Mouse (Mus musculus): Measurements from ENCODE around the gene Fgfr2.
A peak's percentile ranks its signal among the peaks of the same experiment; 100 is the strongest.

Fgfr2 gene

GRCm38 (mm10) chr7:130303464-130303863, 2819.7 kb downstream of the Fgfr2 start:
- no peak for DNase-seq (ENCODE audit: low read depth in 2 of 2, low spot score in 2 of 2)

- DNase-seq (ENCODE audit: low read depth in 2 of 2, low spot score in 2 of 2), result no peak
These were observed 2822.5 kb downstream of the Fgfr2 start for GRCm38 (mm10) chr7:130300606-130301005.

GRCm38 (mm10) chr7:130298926-130299594, 2824.1 kb downstream of the Fgfr2 start:
- DNase-seq (ENCODE audit: low read depth in 2 of 2, low spot score in 2 of 2), result no peak

GRCm38 (mm10) chr7:130291179-130291578, 2832.0 kb downstream of the Fgfr2 start:
- no peak for DNase-seq (ENCODE audit: low read depth in 2 of 2, low spot score in 2 of 2)

DNA sequence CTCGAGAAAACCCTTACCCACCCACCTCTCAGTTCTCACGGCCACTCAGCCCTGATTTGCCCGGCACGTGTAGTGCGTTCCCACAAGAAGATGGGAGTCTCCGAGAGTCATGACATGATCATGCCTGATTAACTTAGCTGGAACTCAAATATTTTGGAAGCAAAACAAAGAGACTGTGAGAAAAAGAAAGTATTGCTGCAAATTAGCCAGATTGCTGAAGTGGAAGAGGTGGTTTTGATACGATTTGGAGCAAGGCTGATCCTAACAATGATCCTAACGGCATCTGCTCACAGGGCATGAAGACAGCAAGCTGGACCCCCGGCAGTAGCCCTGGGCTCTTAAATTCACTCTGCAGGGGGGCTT, 2833.7 kb downstream of the Fgfr2 start:
- no peak for DNase-seq (ENCODE audit: low read depth in 2 of 2, low spot score in 2 of 2)

GRCm38 (mm10) chr7:130288719-130289427, 2834.3 kb downstream of the Fgfr2 start:
- DNase-seq (ENCODE audit: low read depth in 2 of 2, low spot score in 2 of 2), result no peak

GRCm38 (mm10) chr7:130288248-130288647, 2834.9 kb downstream of the Fgfr2 start:
- DNase-seq (ENCODE audit: low read depth in 2 of 2, low spot score in 2 of 2), result no peak

- no peak for DNase-seq (ENCODE audit: low read depth in 2 of 2, low spot score in 2 of 2)
These were observed 2844.1 kb downstream of the Fgfr2 start for GRCm38 (mm10) chr7:130278738-130279705.

DNA sequence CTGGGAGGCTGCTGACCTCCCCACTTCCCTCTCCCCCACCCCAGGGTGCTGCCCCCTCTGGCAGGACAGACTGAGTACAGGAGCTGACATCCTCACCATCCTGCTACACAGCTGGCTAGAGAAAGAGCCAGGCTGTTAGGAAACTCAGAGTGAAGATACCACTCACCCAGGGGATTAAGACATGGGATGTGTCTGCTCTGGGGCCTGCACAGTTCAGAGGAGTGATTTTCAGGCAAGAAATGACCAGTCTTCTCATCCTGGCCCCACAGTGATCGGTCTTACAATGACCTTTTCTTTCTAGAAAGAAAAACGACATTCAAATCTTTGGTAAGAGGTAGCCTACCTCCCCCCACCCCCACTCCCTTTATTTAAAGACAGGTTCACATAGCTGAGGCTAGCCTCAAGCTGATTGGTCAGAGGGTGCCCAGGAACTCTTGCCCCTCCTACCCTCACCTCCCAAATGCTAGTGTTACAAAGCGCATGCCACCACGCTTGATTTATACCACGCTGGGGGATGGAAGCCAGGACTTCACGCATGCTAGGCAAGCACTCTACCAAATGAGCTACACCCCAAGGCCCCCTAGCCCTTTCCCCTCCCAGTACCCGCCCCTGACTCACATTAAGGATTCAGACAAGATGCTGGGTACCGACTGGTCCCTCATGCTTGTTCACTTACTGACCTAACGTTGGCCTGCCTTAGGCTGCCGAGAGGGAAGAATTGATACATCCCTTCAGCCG, 2845.0 kb downstream of the Fgfr2 start:
- no peak for DNase-seq (ENCODE audit: low read depth in 2 of 2, low spot score in 2 of 2)

- peak in 1 of 2 experiments; percentile 20 for DNase-seq (ENCODE audit: low read depth in 2 of 2, low spot score in 2 of 2)
These were observed 2849.9 kb downstream of the Fgfr2 start for GRCm38 (mm10) chr7:130273265-130273664.

DNA sequence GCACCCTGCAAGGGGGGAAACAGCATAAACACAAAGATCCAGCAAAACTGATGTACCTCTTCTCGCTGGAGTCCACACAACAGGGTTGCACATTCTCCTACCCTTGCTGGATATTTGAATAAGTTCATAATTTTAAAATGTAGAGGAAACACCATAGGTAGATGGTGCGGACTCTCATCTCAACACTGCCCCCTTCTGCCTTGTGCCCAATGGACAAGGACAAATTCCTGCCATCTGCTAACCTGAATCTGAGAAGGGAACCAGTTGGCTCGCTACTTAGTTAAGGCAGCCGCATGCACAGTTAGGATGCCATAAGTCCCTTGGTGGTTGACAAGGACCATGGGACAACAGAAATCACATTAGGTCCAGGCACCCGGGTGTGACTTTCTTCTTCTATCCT, 2852.3 kb downstream of the Fgfr2 start:
- DNase-seq (ENCODE audit: low read depth in 2 of 2, low spot score in 2 of 2), result no peak

DNA sequence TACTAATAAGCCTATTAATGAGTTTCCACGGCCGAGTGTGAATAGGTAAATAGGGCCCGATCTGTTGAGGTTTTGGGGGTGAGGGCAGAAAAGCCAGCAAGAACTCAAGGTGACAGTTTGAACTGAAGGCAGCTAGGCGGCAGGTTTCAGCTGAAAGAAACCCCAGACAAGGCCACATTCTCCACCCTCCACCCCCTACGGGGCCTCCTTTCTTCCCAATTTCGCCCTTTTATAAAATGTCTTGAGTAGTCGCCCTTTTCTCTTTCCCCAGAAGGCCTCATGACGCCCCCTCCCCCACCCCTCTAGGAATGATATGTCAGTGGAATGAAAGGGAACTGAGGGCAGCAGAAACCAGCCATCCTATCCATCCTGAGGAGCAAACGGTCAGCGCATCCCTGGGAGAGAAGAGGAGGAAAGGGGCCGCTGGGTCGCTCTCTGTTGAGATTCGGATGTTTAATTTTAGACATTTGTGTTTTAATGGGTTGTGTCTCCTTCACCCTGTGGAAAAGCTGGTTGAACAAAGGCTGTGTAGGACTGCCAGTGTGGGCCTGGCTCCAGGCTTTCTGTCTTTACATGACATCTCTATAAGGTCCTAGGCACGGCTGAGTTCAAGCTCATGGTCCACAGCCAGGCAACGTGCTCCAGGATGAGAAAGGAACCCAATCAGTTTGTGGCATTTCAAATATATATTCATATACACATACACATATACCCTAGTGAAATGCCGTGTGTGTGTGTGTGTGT, 2853.9 kb downstream of the Fgfr2 start:
- no peak for DNase-seq (ENCODE audit: low read depth in 2 of 2, low spot score in 2 of 2)

GRCm38 (mm10) chr7:130267099-130267498, 2856.1 kb downstream of the Fgfr2 start:
- DNase-seq (ENCODE audit: low read depth in 2 of 2, low spot score in 2 of 2), result no peak

GRCm38 (mm10) chr7:130266166-130266490, 2857.0 kb downstream of the Fgfr2 start:
- no peak for DNase-seq (ENCODE audit: low read depth in 2 of 2, low spot score in 2 of 2)

- no peak for DNase-seq (ENCODE audit: low read depth in 2 of 2, low spot score in 2 of 2)
These were observed 2857.6 kb downstream of the Fgfr2 start for GRCm38 (mm10) chr7:130265319-130266165.

- no peak for DNase-seq (ENCODE audit: low read depth in 2 of 2, low spot score in 2 of 2)
These were observed 2858.4 kb downstream of the Fgfr2 start for GRCm38 (mm10) chr7:130264616-130265318.

DNA sequence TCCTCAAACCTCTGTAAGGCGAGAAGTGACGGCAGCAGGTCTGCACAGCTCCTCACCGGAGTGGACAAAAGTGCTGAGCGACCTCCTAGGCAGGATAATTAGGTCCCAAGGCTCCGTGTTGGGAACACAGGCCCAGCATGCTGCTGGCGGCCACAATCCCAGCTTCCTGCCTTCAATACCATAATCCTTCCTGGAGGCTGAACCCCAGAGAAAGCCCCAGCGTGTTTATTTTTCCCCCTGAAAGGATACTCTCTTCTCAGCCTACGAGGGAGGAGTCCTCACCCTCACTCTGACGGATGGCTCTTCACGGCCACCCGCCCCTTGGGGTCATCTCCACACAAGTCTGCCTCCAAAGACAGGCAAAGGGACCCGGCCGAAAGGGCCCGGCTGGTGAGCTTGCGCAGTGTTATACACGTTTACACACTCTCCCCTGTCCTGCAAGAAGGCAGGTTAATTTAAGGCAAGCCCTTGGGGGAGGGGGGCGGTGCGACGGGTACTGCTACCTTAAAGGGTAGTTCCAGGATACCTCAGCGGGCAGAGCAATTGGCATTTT, 2859.3 kb downstream of the Fgfr2 start:
- no peak for DNase-seq (ENCODE audit: low read depth in 2 of 2, low spot score in 2 of 2)

- DNase-seq (ENCODE audit: low read depth in 2 of 2, low spot score in 2 of 2), result no peak
These were observed 2859.9 kb downstream of the Fgfr2 start for GRCm38 (mm10) chr7:130263233-130263594.
